Mouse (Mus musculus) adrenal gland, postnatal 36 days (tissue): Measurements from ENCODE around the gene Sdf2. TPM values are rescaled to one million over a fixed set of nuclear protein-coding genes. Genes with fewer than 3 reads are reported as not detected.

Source experiments
- DNase-seq, 2 experiments: peaks; one replicate each; pipeline ENCODE4 v3.0.0; 2021; ENCODE audit warnings: mixed read lengths in 1 of 2
- long read RNA-seq, 2 experiments: library from polyadenylated mRNA; stranded (forward); transcript quantifications; one replicate each; pipeline ENCODE4 v2.0.0; 2021; ENCODE audit warnings: borderline sequencing depth in 2 of 2
- total RNA-seq, 2 experiments: library from RNA; stranded (reverse); gene quantifications; 2 replicates each; pipeline ENCODE4 v1.2.3; 2021

Sdf2 gene
- total RNA-seq, result 100 to 1,000 TPM; 107 to 112 TPM
- long read RNA-seq, experiment 1, transcript Sdf2-201 (3 exons, 1,268 nt), result major isoform, 209 of 220 reads
- long read RNA-seq, experiment 1, partial matches to known transcripts, result 4 of 220 reads
- long read RNA-seq, experiment 1, other reads (novel, unspliced or antisense), result 5 of 220 reads
- long read RNA-seq, experiment 2, transcript Sdf2-201 (3 exons, 1,268 nt), result major isoform, 63 of 71 reads
- long read RNA-seq, experiment 2, partial matches to known transcripts, result 0 of 71 reads
- long read RNA-seq, experiment 2, other reads (novel, unspliced or antisense), result 6 of 71 reads

GRCm38 (mm10) chr11:78245627-78246317 lies at the start of gene Sdf2, which contains the start of gene Supt6:
TSS of gene Sdf2 (plus strand) at chr11:78245746.
TSS of gene Supt6 (minus strand) at chr11:78245987.
- peak; percentile 91 to 94 for DNase-seq

- no peak for DNase-seq
These were observed 43.2 kb upstream of the Sdf2 start for GRCm38 (mm10) chr11:78202372-78202771.

- DNase-seq, result peak; percentile 52 to 61
These were observed 41.3 kb upstream of the Sdf2 start for GRCm38 (mm10) chr11:78204287-78204686.

- DNase-seq, result no peak
These were observed 40.0 kb upstream of the Sdf2 start for GRCm38 (mm10) chr11:78205361-78206206.

GRCm38 (mm10) chr11:78207190-78207589 lies 38.4 kb upstream of the Sdf2 start:
- no peak for DNase-seq

- DNase-seq, result peak; percentile 56 to 57
These were observed 35.7 kb upstream of the Sdf2 start for GRCm38 (mm10) chr11:78209886-78210285.

GRCm38 (mm10) chr11:78210615-78211014 lies 34.9 kb upstream of the Sdf2 start:
- DNase-seq, result peak in 1 of 2 experiments; percentile 26

DNA sequence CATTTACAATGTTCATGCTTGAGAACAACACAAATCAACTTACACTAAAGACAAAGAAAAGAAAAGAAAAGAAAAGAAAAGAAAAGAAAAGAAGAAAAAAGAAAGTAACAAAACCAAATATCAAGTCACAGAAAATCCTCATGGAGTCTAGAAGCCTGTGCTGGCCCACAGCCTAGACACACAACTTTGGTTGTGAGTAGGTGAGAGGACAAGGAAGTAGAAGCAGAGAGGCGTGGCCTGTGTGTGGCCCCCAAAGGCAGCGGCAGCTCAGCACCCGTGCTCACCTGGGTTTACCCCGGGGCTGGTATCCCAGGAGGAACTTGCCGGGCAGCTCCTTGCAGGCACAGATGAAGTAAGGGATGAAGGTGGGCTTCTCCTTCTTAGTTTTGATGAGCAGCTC lies 34.0 kb upstream of the Sdf2 start:
- no peak for DNase-seq

DNA sequence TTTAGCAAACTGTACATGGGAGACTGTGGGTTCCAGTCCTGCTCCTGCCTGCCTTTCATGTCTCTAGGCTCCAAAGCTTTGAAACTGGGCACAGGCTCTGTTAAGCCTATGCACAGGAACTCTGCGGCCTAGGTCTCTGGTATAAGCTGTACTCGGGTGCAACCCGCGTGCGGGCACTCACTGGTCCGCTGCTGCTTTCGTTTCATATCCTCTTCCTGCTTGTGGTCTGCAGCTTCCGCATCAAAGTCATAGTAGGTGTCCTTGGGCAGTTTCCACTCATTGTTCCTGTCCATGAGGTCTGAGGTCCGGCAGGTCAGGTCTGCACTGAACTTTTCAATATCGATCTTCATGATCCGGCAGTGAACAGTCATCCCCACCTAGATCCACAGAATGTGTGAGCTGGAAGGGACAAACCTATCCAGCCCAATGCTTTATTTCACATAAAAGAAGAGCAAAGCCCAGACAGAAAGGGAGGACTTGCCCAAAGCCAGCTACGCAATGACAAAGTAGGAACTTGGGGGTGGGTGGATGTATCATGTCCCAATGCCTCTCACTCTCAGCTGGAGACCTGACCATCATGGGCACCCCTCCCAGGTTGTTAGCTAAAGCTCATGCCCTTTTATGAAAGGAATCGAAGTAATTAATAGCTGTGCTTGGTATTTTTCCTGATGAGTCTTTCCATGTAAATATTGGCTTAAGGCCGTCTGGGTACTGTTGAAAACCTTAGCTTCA lies 32.3 kb upstream of the Sdf2 start:
- DNase-seq, result peak in 1 of 2 experiments; percentile 27

- no peak for DNase-seq
These were observed 29.7 kb upstream of the Sdf2 start for GRCm38 (mm10) chr11:78215709-78216317.

GRCm38 (mm10) chr11:78223586-78223985 lies 22.0 kb upstream of the Sdf2 start:
- DNase-seq, result no peak

DNA sequence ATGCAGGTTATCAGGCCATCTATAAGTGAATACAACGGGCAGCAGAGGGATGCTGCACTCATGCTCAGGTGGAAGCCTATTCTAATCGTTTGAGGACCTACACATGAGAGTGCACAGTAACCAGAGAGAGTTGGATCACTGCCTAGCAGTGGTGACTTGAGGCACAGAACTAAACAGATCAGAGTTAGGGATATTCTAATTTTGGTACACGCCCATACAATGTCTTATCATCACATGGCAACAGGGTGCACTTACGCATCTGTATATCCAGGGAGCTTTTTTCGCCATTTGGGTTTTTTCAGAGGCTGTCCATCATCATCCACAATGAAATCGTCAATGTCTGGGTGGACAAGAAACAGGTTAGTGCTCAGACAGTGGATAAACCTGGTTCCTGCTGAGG lies 14.0 kb upstream of the Sdf2 start:
- no peak for DNase-seq

- DNase-seq, result no peak
These were observed 5.2 kb upstream of the Sdf2 start for GRCm38 (mm10) chr11:78240193-78240857.

DNA sequence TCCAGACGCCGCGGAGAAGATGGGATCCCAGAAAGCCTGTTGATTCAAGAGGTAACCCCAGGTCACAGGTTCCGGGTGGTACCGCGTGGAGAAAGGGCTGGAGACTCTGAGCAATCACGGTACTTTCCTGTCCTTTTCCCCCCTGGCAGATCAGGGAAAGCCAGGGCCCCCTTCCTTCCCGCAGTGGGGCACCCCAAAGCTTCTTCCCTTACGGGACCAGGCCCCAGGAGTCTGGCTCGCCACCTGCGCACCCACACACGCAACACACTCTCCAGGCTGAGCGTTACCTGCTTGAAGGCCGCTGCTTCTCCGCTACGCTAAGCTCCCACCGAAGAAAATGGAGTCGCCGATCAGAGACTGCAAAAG lies 302 bp upstream of the Sdf2 start:
- DNase-seq, result no peak

- no peak for DNase-seq
These were observed 919 bp downstream of the Sdf2 start for GRCm38 (mm10) chr11:78246318-78247011.

- no peak for DNase-seq
These were observed 1.4 kb downstream of the Sdf2 start for GRCm38 (mm10) chr11:78247012-78247348.

GRCm38 (mm10) chr11:78247727-78248140 lies 2.2 kb downstream of the Sdf2 start:
- DNase-seq, result no peak

DNA sequence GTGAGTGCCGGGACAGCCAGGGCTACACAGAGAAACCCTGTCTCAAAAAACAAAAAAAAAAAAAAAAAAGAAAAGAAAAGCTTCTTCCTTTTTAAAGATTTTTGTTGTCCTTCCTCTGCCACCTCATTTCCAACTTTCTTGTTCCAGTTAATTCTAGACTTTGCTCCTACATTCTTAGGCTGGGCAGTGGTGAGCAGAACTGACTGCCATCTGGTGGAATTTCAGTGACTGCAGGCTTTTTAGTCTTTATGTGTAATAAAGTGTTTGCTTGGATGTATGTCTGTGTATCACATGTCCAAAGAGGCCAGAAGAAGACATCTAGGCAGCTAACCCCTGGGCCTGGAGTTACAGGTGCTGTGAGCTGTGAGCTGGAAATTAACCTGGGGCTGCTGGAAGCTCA lies 11.1 kb downstream of the Sdf2 start:
- DNase-seq, result no peak

DNA sequence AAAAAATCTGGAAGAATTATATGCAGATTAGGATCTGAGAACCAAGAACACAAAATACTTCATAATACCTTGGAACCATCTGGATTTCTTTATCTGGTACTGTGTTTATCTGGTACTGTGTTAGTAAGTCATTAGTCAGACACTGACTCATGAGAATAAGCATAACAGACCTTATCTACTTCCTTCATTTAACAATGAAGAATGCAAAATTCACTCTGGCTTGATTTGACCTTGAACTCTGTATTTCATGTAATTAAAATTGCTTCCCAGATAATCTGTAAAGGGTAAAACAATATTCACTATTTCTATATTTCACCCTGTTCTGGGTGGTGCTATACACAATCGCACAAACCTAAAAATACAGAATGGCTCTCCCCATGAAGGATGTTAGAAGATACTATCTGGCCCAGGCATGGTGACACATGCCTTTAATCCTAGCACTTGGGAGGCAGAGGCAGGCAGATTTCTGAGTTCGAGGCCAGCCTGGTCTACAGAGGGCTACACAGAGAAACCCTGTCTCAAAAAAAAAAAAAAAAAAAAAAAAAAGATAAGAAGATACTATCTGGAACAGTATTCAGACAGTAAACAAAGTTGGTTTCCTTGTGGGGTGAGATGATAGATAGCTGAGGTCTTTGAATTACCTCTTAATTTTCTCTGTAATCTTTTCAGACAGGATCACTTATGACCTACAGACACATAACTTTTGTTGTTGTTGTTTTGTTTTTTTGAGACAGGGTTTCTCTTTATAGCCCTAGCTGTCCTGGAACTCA lies 15.1 kb downstream of the Sdf2 start:
- no peak for DNase-seq
